Mouse (Mus musculus) forebrain, embryonic 10.5 days (tissue): ENCODE data around the gene Pitpnc1. TPM values are rescaled to one million over a fixed set of nuclear protein-coding genes. Genes with fewer than 3 reads are reported as not detected.

Experiments
- DNase-seq: peaks from one replicate; pipeline ENCODE4 v3.0.0-alpha.2; 2017; ENCODE audit warnings: low spot score; ENCODE audit errors: extremely low spot score
- H3K27ac ChIP-seq: fragments of 300-500 bp; sonication (generic); 2 replicates; pipeline ENCODE4 v1.5.1; 2016; ENCODE audit warnings: mild to moderate bottlenecking
- H3K27me3 ChIP-seq: fragments of 300-500 bp; sonication (generic); 2 replicates; pipeline ENCODE4 v1.6.1; 2016; ENCODE audit warnings: mild to moderate bottlenecking; ENCODE audit not compliant: poor library complexity, severe bottlenecking
- H3K36me3 ChIP-seq: fragments of 300-500 bp; sonication (generic); replicated peaks from 2 replicates; pipeline ENCODE4 v1.6.1; 2016; ENCODE audit warnings: mild to moderate bottlenecking, moderate library complexity
- H3K4me1 ChIP-seq: fragments of 300-500 bp; sonication (generic); 2 replicates; pipeline ENCODE4 v1.6.1; 2016
- H3K4me3 ChIP-seq: fragments of 300-500 bp; sonication (generic); 2 replicates; pipeline ENCODE4 v1.5.1; 2016; ENCODE audit warnings: mild to moderate bottlenecking, moderate library complexity
- H3K9me3 ChIP-seq: fragments of 300-500 bp; sonication (generic); 2 replicates; pipeline ENCODE4 v1.6.1; 2016; ENCODE audit warnings: mild to moderate bottlenecking, moderate library complexity
- WGBS: fragments of 180-500 bp; shearing (Covaris S2); methylation state at CpG from one replicate; pipeline ENCODE4 v1.1.7; 2016; 5-methylcytosine and 5-hydroxymethylcytosine counted together
- polyA plus RNA-seq: library from polyadenylated mRNA; unstranded; fragments of >200 nt; fragmentation: Nextera tagmentation; extraction: Ambion mirVana; gene quantifications from 2 replicates; pipeline ENCODE4 v1.2.1, GENCODE M21; 2016

Gene Pitpnc1
- polyA plus RNA-seq, 1 experiment from 2014 or later = 26.8 TPM

GRCm38 (mm10) chr11:107386481-107386880, 84.0 kb downstream of the Pitpnc1 start:
- Histone ChIP-seq H3K27ac (no peak overlapping the region), H3K4me3 (no peak overlapping the region), H3K9me3 (no peaks in the 10 kb centered on the region), H3K27me3 (no peaks in the 10 kb centered on the region), H3K4me1 (peaks cover 64% of the 10 kb centered on the region), H3K36me3 (peaks cover 5% of the 10 kb centered on the region; the same call in 1 of the 2 replicates)
- DNase-seq = no peak
- 88% methylated on average over 10 of the region's 10 CpGs for WGBS

- H3K4me1 ChIP-seq = peaks cover 54% of the 10 kb centered on the region
- DNase-seq = no peak
- H3K27me3 ChIP-seq = no peaks in the 10 kb centered on the region
- no peak overlapping the region for H3K27ac ChIP-seq
- H3K4me3 ChIP-seq = no peak overlapping the region
- peaks cover 5% of the 10 kb centered on the region; the same call in 1 of the 2 replicates for H3K36me3 ChIP-seq
- no peaks in the 10 kb centered on the region for H3K9me3 ChIP-seq
- WGBS = 65% methylated on average over 4 of the region's 4 CpGs
Observed at GRCm38 (mm10) chr11:107385306-107385705, 85.2 kb downstream of the Pitpnc1 start.

DNA sequence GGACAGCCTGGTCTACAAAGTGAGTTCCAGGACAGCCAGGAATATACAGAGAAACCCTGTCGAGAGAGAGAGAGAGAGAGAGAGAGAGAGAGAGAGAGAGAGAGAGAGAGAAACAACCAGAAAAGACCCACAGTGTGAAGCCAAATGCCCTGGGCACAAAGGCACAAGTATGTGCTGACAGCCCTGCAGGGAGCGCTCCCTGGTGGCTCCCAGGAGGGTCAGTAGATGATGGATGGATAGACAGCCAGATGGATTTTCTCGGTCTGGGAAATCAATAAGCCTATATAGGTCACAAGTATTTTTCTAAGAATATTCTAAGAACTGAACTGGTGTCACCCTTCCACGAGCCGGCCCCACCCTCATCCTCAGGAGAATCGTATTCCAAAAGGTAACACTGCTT, 86.5 kb downstream of the Pitpnc1 start:
- 91% methylated on average over 6 of the region's 6 CpGs for WGBS
- H3K36me3 ChIP-seq = peaks cover 11% of the 10 kb centered on the region
- no peaks in the 10 kb centered on the region for H3K27me3 ChIP-seq
- no peak for DNase-seq
- H3K4me3 ChIP-seq = no peak overlapping the region
- peaks cover 40% of the 10 kb centered on the region for H3K4me1 ChIP-seq
- peaks cover 6% of the 10 kb centered on the region; the same call in 1 of the 2 replicates for H3K9me3 ChIP-seq
- H3K27ac ChIP-seq = no peak overlapping the region

- DNase-seq = no peak
- WGBS = 86% methylated on average over 9 of the region's 9 CpGs
- peaks cover 40% of the 10 kb centered on the region for H3K4me1 ChIP-seq
- H3K27me3 ChIP-seq = no peaks in the 10 kb centered on the region
- peaks cover 8% of the 10 kb centered on the region; the same call in 1 of the 2 replicates for H3K9me3 ChIP-seq
- H3K27ac ChIP-seq = no peak overlapping the region
- H3K36me3 ChIP-seq = peaks cover 12% of the 10 kb centered on the region
- H3K4me3 ChIP-seq = no peak overlapping the region
Observed at GRCm38 (mm10) chr11:107379965-107380364, 90.5 kb downstream of the Pitpnc1 start.

- WGBS = 94% methylated on average over 22 of the region's 22 CpGs
- H3K36me3 ChIP-seq = peaks cover 12% of the 10 kb centered on the region
Observed at GRCm38 (mm10) chr11:107379089-107379845, 91.2 kb downstream of the Pitpnc1 start.

DNA sequence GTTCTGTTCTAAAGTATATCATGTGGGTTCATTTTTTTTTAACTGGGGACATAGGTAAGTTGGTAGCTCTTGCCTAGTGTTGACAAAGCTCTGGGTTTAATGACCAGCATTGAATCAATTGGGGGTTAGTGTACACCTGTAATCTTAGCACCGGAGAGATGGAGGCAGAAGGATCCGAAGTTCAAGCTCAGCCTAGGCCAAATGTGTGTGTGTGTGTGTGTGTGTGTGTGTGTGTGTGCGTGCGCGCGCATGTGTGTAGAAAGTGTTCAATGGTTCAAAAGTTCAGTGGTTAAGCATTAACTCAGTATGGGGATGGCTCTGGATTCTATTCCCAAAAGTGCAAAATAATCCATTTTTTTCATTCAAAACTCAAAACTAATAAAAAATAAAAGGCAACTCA, 93.2 kb downstream of the Pitpnc1 start:
- DNase-seq = no peak
- Histone ChIP-seq H3K27me3 (no peaks in the 10 kb centered on the region), H3K9me3 (peaks cover 8% of the 10 kb centered on the region; the same call in 1 of the 2 replicates), H3K4me3 (no peak overlapping the region), H3K4me1 (peaks cover 21% of the 10 kb centered on the region), H3K27ac (no peak overlapping the region), H3K36me3 (peaks cover 12% of the 10 kb centered on the region)
- 88% methylated on average over 6 of the region's 6 CpGs for whole genome bisulfite sequencing

More at GRCm38 (mm10) chr11:107379089-107379845, 91.2 kb downstream of the Pitpnc1 start:
- Histone ChIP-seq H3K9me3 (peaks cover 8% of the 10 kb centered on the region; the same call in 1 of the 2 replicates), H3K27ac (no peak overlapping the region), H3K4me1 (peaks cover 33% of the 10 kb centered on the region), H3K27me3 (no peaks in the 10 kb centered on the region), H3K4me3 (no peak overlapping the region)
- DNase-seq = no peak

DNA sequence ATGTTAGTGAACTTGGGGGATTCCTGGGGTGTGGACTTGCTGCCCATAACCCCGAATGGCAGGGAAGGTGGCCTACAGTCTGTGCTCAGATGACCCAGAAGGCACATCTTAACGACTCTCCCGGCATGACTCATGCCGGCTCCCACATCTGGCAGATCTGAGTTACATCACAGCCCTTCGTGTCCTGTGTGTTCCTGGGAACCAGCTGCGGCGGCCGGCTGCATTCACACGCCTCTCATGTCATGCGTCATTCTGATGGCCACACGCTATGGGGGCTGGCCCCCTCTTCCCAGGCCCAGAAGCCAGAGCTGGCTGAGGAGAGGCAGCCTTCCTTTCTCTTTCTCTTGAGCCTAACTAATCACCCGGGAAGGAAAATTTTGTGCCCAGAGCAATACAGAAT, 94.2 kb downstream of the Pitpnc1 start:
- peaks cover 7% of the 10 kb centered on the region for H3K36me3 ChIP-seq
- no peak overlapping the region for H3K4me3 ChIP-seq
- WGBS = 86% methylated on average over 12 of the region's 12 CpGs
- H3K9me3 ChIP-seq = peaks cover 8% of the 10 kb centered on the region; the same call in 1 of the 2 replicates
- H3K4me1 ChIP-seq = peaks cover 17% of the 10 kb centered on the region
- H3K27ac ChIP-seq = peak overlapping the region; percentile 48; the same call in 1 of the 2 replicates
- no peaks in the 10 kb centered on the region for H3K27me3 ChIP-seq
- no peak for DNase-seq

- 94% methylated on average over 11 of the region's 11 CpGs for WGBS
Observed at GRCm38 (mm10) chr11:107375816-107376215, 94.7 kb downstream of the Pitpnc1 start.

GRCm38 (mm10) chr11:107373569-107373968, 96.9 kb downstream of the Pitpnc1 start:
- 96% methylated on average over 6 of the region's 6 CpGs for WGBS
- H3K36me3 ChIP-seq = no peaks in the 10 kb centered on the region
- no peaks in the 10 kb centered on the region for H3K9me3 ChIP-seq
- H3K4me1 ChIP-seq = peaks cover 21% of the 10 kb centered on the region
- no peaks in the 10 kb centered on the region for H3K27me3 ChIP-seq
- H3K27ac ChIP-seq = no peak overlapping the region
- no peak for DNase-seq
- H3K4me3 ChIP-seq = no peak overlapping the region

More at GRCm38 (mm10) chr11:107375816-107376215, 94.7 kb downstream of the Pitpnc1 start:
- H3K9me3 ChIP-seq = peaks cover 8% of the 10 kb centered on the region; the same call in 1 of the 2 replicates
- DNase-seq = no peak
- no peaks in the 10 kb centered on the region for H3K27me3 ChIP-seq
- H3K36me3 ChIP-seq = peaks cover 7% of the 10 kb centered on the region
- peaks cover 21% of the 10 kb centered on the region for H3K4me1 ChIP-seq
- H3K4me3 ChIP-seq = no peak overlapping the region
- H3K27ac ChIP-seq = no peak overlapping the region

GRCm38 (mm10) chr11:107373154-107373553, 97.3 kb downstream of the Pitpnc1 start:
- 96% methylated on average over 4 of the region's 4 CpGs for WGBS
- Histone ChIP-seq H3K4me3 (no peak overlapping the region), H3K27me3 (no peaks in the 10 kb centered on the region), H3K9me3 (no peaks in the 10 kb centered on the region), H3K4me1 (peaks cover 21% of the 10 kb centered on the region), H3K36me3 (no peaks in the 10 kb centered on the region), H3K27ac (no peak overlapping the region)
- DNase-seq = no peak

DNA sequence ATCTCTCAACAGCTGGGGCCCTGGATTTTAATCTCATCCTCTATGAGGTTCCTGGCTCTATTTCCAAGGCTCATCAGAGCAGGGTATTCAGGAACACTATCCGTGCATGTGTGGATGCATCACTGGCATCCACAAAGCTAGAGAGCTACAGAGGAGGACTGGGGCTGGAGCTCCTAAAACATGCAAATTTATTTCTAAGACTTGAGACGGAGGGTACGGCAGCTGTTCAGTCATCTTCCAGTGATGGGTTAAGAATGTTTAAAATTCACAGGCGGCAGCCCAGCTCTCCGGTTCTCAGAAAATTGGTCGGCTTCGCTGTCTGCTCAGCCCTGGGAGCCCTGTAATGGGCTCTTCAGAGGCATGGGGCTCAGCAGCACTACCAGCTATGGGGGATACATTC, 97.8 kb downstream of the Pitpnc1 start:
- WGBS = 94% methylated on average over 7 of the region's 7 CpGs
- DNase-seq = no peak
- Histone ChIP-seq H3K9me3 (no peaks in the 10 kb centered on the region), H3K4me3 (no peak overlapping the region), H3K4me1 (peaks cover 21% of the 10 kb centered on the region), H3K27me3 (no peaks in the 10 kb centered on the region), H3K36me3 (no peaks in the 10 kb centered on the region), H3K27ac (no peak overlapping the region)

DNA sequence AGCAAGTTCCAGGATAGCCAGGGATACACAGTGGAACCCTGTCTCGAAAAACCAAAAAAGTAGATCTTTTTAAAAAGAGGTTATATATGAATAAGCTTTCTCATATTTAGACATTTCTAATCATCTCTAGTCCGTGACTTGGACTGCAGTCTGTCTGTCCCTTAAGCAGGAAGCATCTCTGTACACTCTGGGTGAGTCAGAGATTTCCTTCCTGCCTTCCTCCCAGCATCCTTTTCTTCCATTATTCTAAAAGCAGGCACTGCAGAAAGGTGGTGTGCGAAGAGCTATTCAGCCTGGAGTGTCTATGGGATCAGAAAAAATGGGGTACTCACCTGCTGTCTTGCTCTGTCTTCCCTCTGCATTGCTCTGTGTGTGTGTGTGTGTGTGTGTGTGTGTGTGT, 100.0 kb downstream of the Pitpnc1 start:
- Histone ChIP-seq H3K27ac (no peak overlapping the region), H3K4me1 (peaks cover 23% of the 10 kb centered on the region), H3K27me3 (no peaks in the 10 kb centered on the region), H3K4me3 (no peak overlapping the region), H3K36me3 (no peaks in the 10 kb centered on the region), H3K9me3 (no peaks in the 10 kb centered on the region)
- 93% methylated on average over 3 of the region's 3 CpGs for WGBS
- no peak for DNase-seq

DNA sequence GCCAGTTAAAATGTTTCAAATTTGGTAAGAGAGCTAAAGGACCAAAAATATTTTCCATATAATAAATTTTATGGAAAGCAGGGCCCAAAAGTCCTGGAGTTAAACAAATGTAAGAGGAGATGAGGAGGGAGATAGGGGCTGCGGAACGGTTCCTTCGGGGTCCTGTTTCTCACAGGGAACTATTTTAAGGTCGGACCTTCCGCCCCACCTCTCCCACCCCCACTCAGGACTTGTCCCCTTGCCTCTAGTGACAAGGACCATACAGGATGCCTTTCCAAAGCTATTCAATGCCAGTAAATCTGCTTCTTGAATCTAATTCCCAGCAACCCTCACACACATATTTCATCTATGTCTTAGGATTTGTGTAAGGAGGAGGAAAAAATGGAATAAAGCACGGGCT, 100.8 kb downstream of the Pitpnc1 start:
- H3K4me3 ChIP-seq = no peak overlapping the region
- H3K4me1 ChIP-seq = peaks cover 19% of the 10 kb centered on the region
- H3K27ac ChIP-seq = no peak overlapping the region
- DNase-seq = no peak
- no peaks in the 10 kb centered on the region for H3K27me3 ChIP-seq
- no peaks in the 10 kb centered on the region for H3K36me3 ChIP-seq
- H3K9me3 ChIP-seq = no peaks in the 10 kb centered on the region
- 95% methylated on average over 6 of the region's 6 CpGs for WGBS
